Mouse (Mus musculus): Measurements from ENCODE around the gene Dph5. TPM values are rescaled to one million over a fixed set of nuclear protein-coding genes. Genes with fewer than 3 reads are reported as not detected.

Gene Dph5
- polyA plus RNA-seq, 1 experiment from 2014 or later, result 23.8 TPM

GRCm38 (mm10) chr3:115964071-115964470, 76.4 kb downstream of the Dph5 start:
- Histone ChIP-seq H3K36me3 (replicated peaks) (no peaks in the 10 kb centered on the region), H3K4me3 (no peak overlapping the region)

GRCm38 (mm10) chr3:115968745-115969530, 81.3 kb downstream of the Dph5 start:
- peak; percentile 62 for ATAC-seq (replicated peaks)
- WGBS, result 79% methylated on average over 10 of the region's 10 CpGs
- H3K4me2 ChIP-seq, result no peak overlapping the region
- H3K9ac ChIP-seq, result no peak overlapping the region
- H3K27me3 ChIP-seq (replicated peaks), result no peaks in the 10 kb centered on the region
- no peaks in the 10 kb centered on the region for H3K4me1 ChIP-seq
- H3K4me3 ChIP-seq, result no peak overlapping the region
- no peak overlapping the region for H3K27ac ChIP-seq
- no peaks in the 10 kb centered on the region for H3K9me3 ChIP-seq
- H3K36me3 ChIP-seq (replicated peaks), result peaks cover 6% of the 10 kb centered on the region; the same call in 1 of the 2 replicates

More at GRCm38 (mm10) chr3:115964071-115964470, 76.4 kb downstream of the Dph5 start:
- no peaks in the 10 kb centered on the region for H3K27me3 ChIP-seq (replicated peaks)
- 72% methylated on average over 5 of the region's 5 CpGs for WGBS
- no peak overlapping the region for H3K9ac ChIP-seq
- H3K4me1 ChIP-seq, result no peaks in the 10 kb centered on the region
- no peak for ATAC-seq (replicated peaks)
- no peak overlapping the region for H3K4me2 ChIP-seq
- no peaks in the 10 kb centered on the region for H3K9me3 ChIP-seq
- H3K27ac ChIP-seq, result no peak overlapping the region

DNA sequence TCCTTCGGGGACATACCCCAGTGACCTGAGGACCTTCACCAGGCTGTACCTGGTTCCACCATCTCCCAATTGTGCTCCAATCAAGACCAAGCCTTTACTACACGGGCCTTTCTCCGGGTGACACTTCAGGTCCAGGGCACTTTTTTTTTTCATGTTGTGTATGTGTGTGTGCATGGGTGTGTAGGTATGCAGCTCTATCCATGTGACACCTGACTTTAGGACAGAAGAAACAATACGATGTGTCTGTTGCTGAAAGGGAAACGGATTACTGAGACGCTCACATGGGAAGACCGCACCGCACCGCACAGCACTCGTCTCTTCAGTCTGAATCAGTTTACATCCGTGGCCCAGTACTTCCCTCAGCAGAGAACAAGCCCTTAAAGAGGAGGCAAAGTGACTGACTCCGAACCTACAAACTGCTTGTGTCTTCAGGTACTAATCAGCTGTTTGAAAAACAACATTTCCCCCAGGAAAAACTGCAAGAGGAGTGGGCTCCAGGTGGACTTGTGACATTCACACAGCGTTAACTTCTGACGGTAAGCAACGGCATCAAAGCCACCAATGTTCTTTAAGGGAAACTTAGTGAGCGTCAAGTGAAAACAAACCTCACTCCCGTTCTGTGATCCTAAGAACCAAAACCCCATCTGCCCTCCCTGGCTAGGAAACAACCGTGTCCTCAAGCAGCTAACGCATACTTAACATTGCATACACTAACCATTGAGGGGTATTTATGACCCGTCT, 83.6 kb downstream of the Dph5 start:
- H3K27me3 ChIP-seq (replicated peaks), result no peaks in the 10 kb centered on the region

DNA sequence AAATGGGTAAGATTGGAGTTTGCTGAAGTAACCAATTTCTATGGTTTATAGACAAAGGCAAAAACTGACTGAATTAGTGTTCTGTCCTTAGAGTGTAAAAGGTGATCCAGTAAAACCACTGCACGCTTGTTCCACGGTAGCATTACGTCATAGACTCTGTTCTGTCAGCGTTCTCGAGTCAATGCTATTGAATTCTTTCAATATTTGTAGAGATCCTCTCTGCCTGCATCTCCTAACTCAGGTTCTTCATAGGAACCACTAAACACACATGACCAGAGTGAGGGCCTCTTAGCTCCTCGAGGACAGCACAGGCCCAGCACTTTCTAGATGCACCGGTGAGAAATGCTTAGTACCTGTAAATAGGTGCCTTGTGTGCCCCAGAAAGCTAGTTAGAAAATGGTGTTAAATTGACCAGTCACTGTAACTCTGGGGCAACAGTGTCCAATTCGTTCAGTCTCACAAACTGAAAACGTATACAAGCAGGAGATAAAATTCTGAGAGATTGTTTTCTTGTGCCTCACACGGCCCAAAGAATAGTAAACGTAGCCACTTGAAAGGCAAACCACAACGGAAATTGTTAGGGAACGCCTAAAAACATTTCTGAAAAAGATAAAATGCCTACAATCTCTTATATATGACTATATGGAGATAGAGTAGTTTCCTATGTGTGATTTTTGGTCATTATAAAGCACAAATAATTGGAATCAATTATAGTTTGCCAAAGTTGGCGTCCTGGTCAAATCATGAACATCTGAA, 84.4 kb downstream of the Dph5 start:
- 96% methylated on average over 14 of the region's 14 CpGs for WGBS
- Histone ChIP-seq H3K4me1 (no peaks in the 10 kb centered on the region), H3K27ac (no peak overlapping the region), H3K36me3 (replicated peaks) (peaks cover 11% of the 10 kb centered on the region; the same call in 1 of the 2 replicates), H3K27me3 (replicated peaks) (no peaks in the 10 kb centered on the region), H3K4me2 (no peak overlapping the region), H3K9ac (no peak overlapping the region), H3K4me3 (no peak overlapping the region), H3K9me3 (no peaks in the 10 kb centered on the region)
- ATAC-seq (replicated peaks), result no peak

More for the DNA sequence above, 83.6 kb downstream of the Dph5 start:
- Histone ChIP-seq H3K9ac (no peak overlapping the region), H3K36me3 (replicated peaks) (peaks cover 9% of the 10 kb centered on the region; the same call in 1 of the 2 replicates), H3K4me1 (no peaks in the 10 kb centered on the region), H3K27ac (no peak overlapping the region), H3K4me3 (no peak overlapping the region), H3K9me3 (no peaks in the 10 kb centered on the region), H3K4me2 (no peak overlapping the region)
- ATAC-seq (replicated peaks), result no peak
- WGBS, result 94% methylated on average over 20 of the region's 20 CpGs

DNA sequence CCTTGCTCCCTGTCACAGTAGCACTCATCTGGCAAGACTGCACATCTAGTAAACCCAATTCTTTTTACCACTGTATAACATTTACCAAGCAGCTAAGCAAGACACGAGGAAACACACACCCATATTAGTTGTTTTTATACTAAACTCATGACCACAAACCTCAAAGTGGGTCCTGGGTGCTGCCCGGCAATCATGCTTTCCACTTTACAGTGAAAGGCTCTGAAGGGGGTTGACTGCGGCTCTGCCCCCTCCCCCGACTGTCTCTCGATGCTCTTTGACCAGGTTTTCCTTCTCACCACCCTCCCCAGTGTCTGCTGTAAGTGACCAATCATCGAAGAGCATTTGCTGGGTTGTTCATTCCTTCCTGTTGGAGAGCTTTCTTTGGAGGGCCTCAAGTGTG, 86.6 kb downstream of the Dph5 start:
- Histone ChIP-seq H3K36me3 (replicated peaks) (peaks cover 19% of the 10 kb centered on the region; the same call in 1 of the 2 replicates), H3K4me1 (no peaks in the 10 kb centered on the region), H3K27me3 (replicated peaks) (no peaks in the 10 kb centered on the region), H3K4me2 (no peak overlapping the region), H3K9ac (no peak overlapping the region), H3K27ac (no peak overlapping the region), H3K9me3 (no peaks in the 10 kb centered on the region), H3K4me3 (no peak overlapping the region)
- 92% methylated on average over 6 of the region's 6 CpGs for WGBS
- no peak for ATAC-seq (replicated peaks)

- no peaks in the 10 kb centered on the region for H3K9me3 ChIP-seq
- peaks cover 19% of the 10 kb centered on the region; the same call in 1 of the 2 replicates for H3K36me3 ChIP-seq (replicated peaks)
Measured at GRCm38 (mm10) chr3:115974995-115975394, 87.4 kb downstream of the Dph5 start.

DNA sequence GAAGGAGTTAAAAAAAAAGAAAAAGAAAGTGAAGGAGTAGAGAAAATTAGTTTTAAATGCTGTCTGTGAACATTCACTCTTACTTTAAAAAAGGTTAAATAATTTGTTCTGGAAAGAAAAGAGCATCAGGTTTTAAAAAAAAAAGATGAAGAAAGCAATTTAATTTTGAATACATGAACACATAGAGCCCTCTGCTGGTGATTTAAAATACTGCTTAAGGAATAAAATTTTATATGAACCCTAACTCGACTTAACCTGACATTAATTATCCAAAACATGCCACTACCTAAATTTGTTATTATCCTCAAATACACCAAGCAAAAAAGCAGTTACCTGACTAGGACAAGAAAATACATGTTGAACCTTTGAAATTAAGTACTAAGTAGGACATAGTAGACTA, 91.4 kb downstream of the Dph5 start:
- Histone ChIP-seq H3K36me3 (replicated peaks) (peaks cover 18% of the 10 kb centered on the region; the same call in 1 of the 2 replicates), H3K9ac (no peak overlapping the region), H3K27me3 (replicated peaks) (no peaks in the 10 kb centered on the region), H3K4me1 (no peaks in the 10 kb centered on the region), H3K9me3 (no peaks in the 10 kb centered on the region), H3K4me3 (no peak overlapping the region), H3K4me2 (no peak overlapping the region), H3K27ac (no peak overlapping the region)
- WGBS, result 26% methylated on average over 1 of the region's 1 CpGs
- peak; percentile 67; the same call in 1 of the 2 replicates for ATAC-seq (replicated peaks)

More at GRCm38 (mm10) chr3:115974995-115975394, 87.4 kb downstream of the Dph5 start:
- Histone ChIP-seq H3K27ac (no peak overlapping the region), H3K27me3 (replicated peaks) (no peaks in the 10 kb centered on the region), H3K4me3 (no peak overlapping the region), H3K4me2 (no peak overlapping the region), H3K9ac (no peak overlapping the region), H3K4me1 (no peaks in the 10 kb centered on the region)
- ATAC-seq (replicated peaks), result no peak
- 93% methylated on average over 10 of the region's 10 CpGs for WGBS

DNA sequence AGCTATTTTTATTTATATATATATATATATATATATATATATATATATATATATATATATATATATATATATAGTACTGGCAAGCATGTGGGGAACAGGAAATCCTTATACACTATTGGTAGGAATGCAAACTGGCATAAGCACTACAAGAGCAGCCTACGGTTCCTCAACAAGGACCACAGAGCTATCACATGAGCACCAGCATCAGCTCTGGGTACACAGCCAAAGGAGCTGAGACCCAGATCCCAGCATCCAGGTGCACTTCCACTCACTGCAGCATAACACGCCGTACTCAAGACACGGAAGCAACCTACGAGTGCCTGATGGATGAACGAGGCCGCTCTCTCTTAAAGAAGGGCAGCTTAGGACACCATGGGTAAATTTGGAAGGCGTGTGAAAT, 95.6 kb downstream of the Dph5 start:
- H3K4me3 ChIP-seq, result no peak overlapping the region
- 95% methylated on average over 8 of the region's 8 CpGs for WGBS
- no peak overlapping the region for H3K9ac ChIP-seq
- H3K27me3 ChIP-seq (replicated peaks), result no peaks in the 10 kb centered on the region
- ATAC-seq (replicated peaks), result no peak
- no peak overlapping the region for H3K4me2 ChIP-seq
- H3K36me3 ChIP-seq (replicated peaks), result peaks cover 17% of the 10 kb centered on the region; the same call in 1 of the 2 replicates
- no peaks in the 10 kb centered on the region for H3K4me1 ChIP-seq
- no peaks in the 10 kb centered on the region for H3K9me3 ChIP-seq
- no peak overlapping the region for H3K27ac ChIP-seq

Small RNAs within 50 kb of the gene (microRNA-seq; reads per million reads assigned to microRNA genes)
- gene Mir669n, result not detected

Other genes with a start within 250 kb of the Dph5 start
- 27.7 TPM in 2 replicates for gene S1pr1, start 172.8 kb upstream of the Dph5 start, polyA plus RNA-seq (2015; fragmentation: Nextera tagmentation; extraction: Ambion mirVana)
- 16.1 and 16.8 TPM in 2 replicates for gene Slc30a7, start 119.6 kb downstream of the Dph5 start, polyA plus RNA-seq (2015; fragmentation: Nextera tagmentation; extraction: Ambion mirVana)
- 24.0 and 25.8 TPM in 2 replicates for gene Extl2, start 119.6 kb downstream of the Dph5 start, polyA plus RNA-seq (2015; fragmentation: Nextera tagmentation; extraction: Ambion mirVana)
- 32.6 and 38.6 TPM in 2 replicates for gene Vcam1, start 241.9 kb downstream of the Dph5 start, polyA plus RNA-seq (2015; fragmentation: Nextera tagmentation; extraction: Ambion mirVana)

Measured in midbrain, embryonic 15.5 days (tissue).